Mouse (Mus musculus) liver, embryonic 14.5 days (tissue): ENCODE measurements around the gene Hivep3.

Experiments
- CTCF ChIP-seq: IDR thresholded peaks from 2 replicates; pipeline ENCODE4 v1.5.1; 2016; ENCODE audit warnings: antibody characterized with exemption, low read depth, control low read depth
- EP300 ChIP-seq: IDR thresholded peaks from 2 replicates; pipeline ENCODE4 v1.6.1; 2016; ENCODE audit warnings: antibody characterized with exemption, low read depth

- TF ChIP-seq CTCF (no peak), EP300 (no peak)
Observed at GRCm38 (mm10) chr4:119845596-119846161, 112.1 kb downstream of the Hivep3 start.
